Mouse (Mus musculus) gonadal fat pad, adult 2 months (tissue): Measurements from ENCODE around the gene Gm10376. TPM values are rescaled to one million over a fixed set of nuclear protein-coding genes. Genes with fewer than 3 reads are reported as not detected.
"Not testable (repeated sequence)": the region's sequence is repeated elsewhere in the genome, so short reads cannot be mapped to it uniquely, and the experiment has no call there.

Source experiments
- DNase-seq: peaks from one replicate; pipeline ENCODE4 v3.0.0-alpha.2; 2012; ENCODE audit warnings: low read depth
- polyA plus RNA-seq: library from polyadenylated mRNA; depleted of rRNA; stranded (reverse); fragments of >200 nt; gene quantifications from 2 replicates; pipeline ENCODE4 v1.2.3, GENCODE M21; 2012; rRNA removed

The Gm10376 gene
- not detected in 2 replicates for polyA plus RNA-seq

DNA sequence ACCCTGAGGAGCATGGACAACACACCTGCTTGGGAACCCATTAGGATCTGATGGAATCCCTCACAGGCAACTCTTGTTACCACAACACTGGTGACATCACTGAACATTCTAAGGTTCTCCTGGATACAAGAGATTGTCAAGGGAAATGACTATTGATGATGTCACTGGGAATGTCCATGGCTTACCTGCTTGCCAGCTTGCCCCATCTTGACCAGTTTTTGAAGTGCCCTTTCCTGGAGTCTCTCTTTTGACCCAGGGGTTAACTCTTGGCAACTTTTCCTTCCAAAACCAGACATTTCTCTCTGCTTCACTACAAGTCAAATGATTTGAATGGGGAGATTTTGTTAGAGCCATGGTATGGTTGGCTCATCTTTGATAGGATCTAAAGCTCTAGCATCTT, at the start of gene Gm10376:
Gene Gm10376, minus strand, starts transcription at position 101 of the 400 bp plus-strand sequence.
- not testable (repeated sequence) for DNase-seq

- not testable (repeated sequence) for DNase-seq
Observed at GRCm38 (mm10) chr14:43060179-43060578, 44.8 kb upstream of the Gm10376 start.

DNA sequence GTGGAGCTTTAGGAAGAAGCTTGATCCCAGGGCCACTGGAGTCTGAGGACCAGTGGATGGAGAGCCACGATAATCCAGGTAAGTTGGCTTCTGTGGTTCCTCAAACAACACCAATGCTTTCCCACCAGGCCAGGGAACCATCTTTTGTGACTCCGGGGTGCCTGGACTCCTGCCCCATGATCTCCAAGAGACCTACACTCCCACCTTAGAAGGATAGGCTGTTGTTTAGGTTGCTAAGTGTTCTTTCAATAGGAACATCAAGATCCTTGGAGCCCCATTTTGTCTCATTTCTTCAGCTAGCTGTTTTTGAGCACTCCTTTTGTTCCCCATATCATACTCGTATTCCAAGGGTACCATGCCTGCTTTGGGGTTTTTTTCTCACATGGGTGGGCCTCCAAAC, 42.6 kb upstream of the Gm10376 start:
- not testable (repeated sequence) for DNase-seq

- DNase-seq, result not testable (repeated sequence)
Observed at GRCm38 (mm10) chr14:42993524-42993923, 21.9 kb downstream of the Gm10376 start, which contains the start of gene Gm8082. Gm8082 (minus strand) TSS chr14:42993624.

Other genes with a start within 250 kb of the Gm10376 start
- not detected in 2 replicates for gene Gm3015, start 246.8 kb downstream of the Gm10376 start, polyA plus RNA-seq
- not detected in 2 replicates for gene Gm10377, start 217.6 kb downstream of the Gm10376 start, polyA plus RNA-seq
- gene Gm21977, start 162.2 kb downstream of the Gm10376 start, polyA plus RNA-seq, result not detected in 2 replicates
- gene Gm8082, start 22.0 kb downstream of the Gm10376 start, polyA plus RNA-seq, result not detected in 2 replicates
- not detected in 2 replicates for gene Gm8094, start 61.0 kb upstream of the Gm10376 start, polyA plus RNA-seq
- not detected in 2 replicates for gene Gm8104, start 85.0 kb upstream of the Gm10376 start, polyA plus RNA-seq
- gene Gm7233, start 164.2 kb upstream of the Gm10376 start, polyA plus RNA-seq, result not detected in 2 replicates
- gene Gm8122, start 219.7 kb upstream of the Gm10376 start, polyA plus RNA-seq, result not detected in 2 replicates
- 0.20 TPM in 1 of 2 replicates, not detected in the other for gene Gm8126, start 243.0 kb upstream of the Gm10376 start, polyA plus RNA-seq